Mouse (Mus musculus) liver, embryonic 13.5 days (tissue): ENCODE data around the gene Kiss1. TPM values are rescaled to one million over a fixed set of nuclear protein-coding genes. Genes with fewer than 3 reads are reported as not detected.

ENCODE experiments used
- ATAC-seq: fragments of 200-750 bp; cut with Nextera tagmentation; 2 replicates; pipeline ENCODE4 v1.8.0; 2017; ENCODE audit warnings: low read depth, mild to moderate bottlenecking, moderate number of reproducible peaks, moderate library complexity
- DNase-seq: peaks from one replicate; pipeline ENCODE4 v3.0.0; 2022
- H3K27ac ChIP-seq: fragments of 300-500 bp; sonication (generic); 2 replicates; pipeline ENCODE4 v1.5.1; 2015; ENCODE audit warnings: moderate library complexity, mild to moderate bottlenecking, inconsistent platforms
- H3K27me3 ChIP-seq: fragments of 300-500 bp; sonication (generic); 2 replicates; pipeline ENCODE4 v1.6.1; 2015; ENCODE audit warnings: mild to moderate bottlenecking, inconsistent platforms
- H3K36me3 ChIP-seq: fragments of 300-500 bp; sonication (generic); 2 replicates; pipeline ENCODE4 v1.6.1; 2015; ENCODE audit warnings: mild to moderate bottlenecking, inconsistent platforms
- H3K4me1 ChIP-seq: fragments of 300-500 bp; sonication (generic); replicated peaks from 2 replicates; pipeline ENCODE4 v1.6.1; 2015; ENCODE audit warnings: inconsistent platforms
- H3K4me2 ChIP-seq: fragments of 300-500 bp; sonication (generic); 2 replicates; pipeline ENCODE4 v1.6.1; 2015; ENCODE audit warnings: inconsistent platforms, mild to moderate bottlenecking, moderate library complexity
- H3K4me3 ChIP-seq: fragments of 300-500 bp; sonication (generic); replicated peaks from 2 replicates; pipeline ENCODE4 v1.5.1; 2015; ENCODE audit warnings: mild to moderate bottlenecking, inconsistent platforms
- H3K9ac ChIP-seq: fragments of 300-500 bp; sonication (generic); 2 replicates; pipeline ENCODE4 v1.6.1; 2015; ENCODE audit warnings: mild to moderate bottlenecking, inconsistent platforms
- H3K9me3 ChIP-seq: fragments of 300-500 bp; sonication (generic); replicated peaks from 2 replicates; pipeline ENCODE4 v1.6.1; 2016; ENCODE audit warnings: inconsistent platforms
- WGBS: fragments of 180-500 bp; shearing (Covaris S2); methylation state at CpG from one replicate; pipeline ENCODE4 v1.1.7; 2015; ENCODE audit not compliant: insufficient replicate concordance; 5-methylcytosine and 5-hydroxymethylcytosine counted together
- polyA plus RNA-seq: library from polyadenylated mRNA; unstranded; fragments of >200 nt; fragmentation: Nextera tagmentation; extraction: Ambion mirVana; gene quantifications from 2 replicates; pipeline ENCODE4 v1.2.1, GENCODE M21; 2015

The Kiss1 gene
- polyA plus RNA-seq: not detected in 2 replicates

GRCm38 (mm10) chr1:133321267-133321925, at the start of gene Kiss1:
TSS of gene Kiss1 (plus strand) at chr1:133321875.
- Histone ChIP-seq H3K27ac (no peak within 1 kb of the TSS), H3K4me2 (no peak within 1 kb of the TSS), H3K4me1 (no peaks in the 10 kb centered on the region), H3K9me3 (no peaks in the 10 kb centered on the region; the same call in 1 of the 2 replicates), H3K27me3 (no peaks in the 10 kb centered on the region), H3K9ac (no peak within 1 kb of the TSS), H3K4me3 (no peak within 1 kb of the TSS), H3K36me3 (no peaks in the 10 kb centered on the region)
- ATAC-seq (no peak), DNase-seq (no peak)
- 74% methylated on average over 13 of the region's 13 CpGs for WGBS

GRCm38 (mm10) chr1:133274163-133274562, 47.5 kb upstream of the Kiss1 start:
- H3K9me3 ChIP-seq: no peaks in the 10 kb centered on the region
- DNase-seq (no peak), ATAC-seq (no peak)
- 84% methylated on average over 19 of the region's 19 CpGs for WGBS
- H3K4me2 ChIP-seq: no peak overlapping the region
- H3K9ac ChIP-seq: no peak overlapping the region
- H3K4me3 ChIP-seq: no peak overlapping the region
- no peak overlapping the region for H3K27ac ChIP-seq
- H3K27me3 ChIP-seq: peaks cover 11% of the 10 kb centered on the region; the same call in 1 of the 2 replicates
- peaks cover 15% of the 10 kb centered on the region; the same call in 1 of the 2 replicates for H3K36me3 ChIP-seq
- H3K4me1 ChIP-seq: peaks cover 8% of the 10 kb centered on the region

DNA sequence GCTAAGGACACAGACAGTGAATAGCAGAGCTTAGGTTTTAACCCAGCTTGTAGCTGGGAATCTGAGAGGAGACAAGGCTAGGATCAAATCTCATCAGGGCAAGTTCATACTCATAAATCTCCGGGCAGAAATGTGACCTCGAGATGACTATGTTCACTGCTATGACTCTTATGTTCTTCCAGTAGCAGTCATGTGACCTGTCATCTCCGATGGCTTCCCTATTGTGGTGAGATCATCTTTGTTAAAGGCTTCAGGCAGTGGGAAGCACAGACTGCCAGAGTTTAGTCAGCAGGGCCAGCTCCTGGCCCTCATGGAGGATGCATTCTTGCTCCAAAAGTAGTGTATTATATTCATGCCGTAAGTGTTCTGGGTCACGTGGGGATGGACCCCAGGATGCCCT, 44.7 kb upstream of the Kiss1 start:
- no peak overlapping the region for H3K9ac ChIP-seq
- no peaks in the 10 kb centered on the region for H3K4me1 ChIP-seq
- no peak overlapping the region for H3K27ac ChIP-seq
- H3K9me3 ChIP-seq: no peaks in the 10 kb centered on the region
- peaks cover 9% of the 10 kb centered on the region; the same call in 1 of the 2 replicates for H3K36me3 ChIP-seq
- no peak overlapping the region for H3K4me3 ChIP-seq
- WGBS: 47% methylated on average over 5 of the region's 5 CpGs
- no peak overlapping the region for H3K4me2 ChIP-seq
- no peak for DNase-seq
- ATAC-seq: no peak
- peaks cover 11% of the 10 kb centered on the region; the same call in 1 of the 2 replicates for H3K27me3 ChIP-seq

GRCm38 (mm10) chr1:133278539-133278938, 43.1 kb upstream of the Kiss1 start:
- no peak for DNase-seq
- Histone ChIP-seq H3K4me2 (no peak overlapping the region), H3K4me1 (no peaks in the 10 kb centered on the region), H3K27me3 (peaks cover 17% of the 10 kb centered on the region; the same call in 1 of the 2 replicates), H3K4me3 (no peak overlapping the region), H3K9me3 (no peaks in the 10 kb centered on the region), H3K27ac (no peak overlapping the region), H3K9ac (no peak overlapping the region), H3K36me3 (peaks cover 9% of the 10 kb centered on the region; the same call in 1 of the 2 replicates)
- WGBS: 68% methylated on average over 6 of the region's 6 CpGs
- no peak for ATAC-seq

- WGBS: 49% methylated on average over 15 of the region's 15 CpGs
These were observed 42.6 kb upstream of the Kiss1 start for GRCm38 (mm10) chr1:133278946-133279631.

GRCm38 (mm10) chr1:133279632-133280093, 42.0 kb upstream of the Kiss1 start:
- ATAC-seq: no peak
- Histone ChIP-seq H3K4me1 (no peaks in the 10 kb centered on the region), H3K9ac (no peak overlapping the region), H3K4me3 (no peak overlapping the region), H3K27ac (no peak overlapping the region), H3K9me3 (no peaks in the 10 kb centered on the region), H3K4me2 (no peak overlapping the region), H3K36me3 (peaks cover 3% of the 10 kb centered on the region; the same call in 1 of the 2 replicates), H3K27me3 (peaks cover 11% of the 10 kb centered on the region; the same call in 1 of the 2 replicates)
- no peak for DNase-seq
- 70% methylated on average over 11 of the region's 11 CpGs for WGBS

More at GRCm38 (mm10) chr1:133278946-133279631, 42.6 kb upstream of the Kiss1 start:
- H3K27me3 ChIP-seq: peaks cover 16% of the 10 kb centered on the region; the same call in 1 of the 2 replicates
- H3K9ac ChIP-seq: no peak overlapping the region
- no peaks in the 10 kb centered on the region for H3K9me3 ChIP-seq
- H3K4me2 ChIP-seq: no peak overlapping the region
- H3K4me3 ChIP-seq: no peak overlapping the region
- peaks cover 5% of the 10 kb centered on the region; the same call in 1 of the 2 replicates for H3K36me3 ChIP-seq
- no peak overlapping the region for H3K27ac ChIP-seq
- no peaks in the 10 kb centered on the region for H3K4me1 ChIP-seq
- ATAC-seq (no peak), DNase-seq (no peak)

DNA sequence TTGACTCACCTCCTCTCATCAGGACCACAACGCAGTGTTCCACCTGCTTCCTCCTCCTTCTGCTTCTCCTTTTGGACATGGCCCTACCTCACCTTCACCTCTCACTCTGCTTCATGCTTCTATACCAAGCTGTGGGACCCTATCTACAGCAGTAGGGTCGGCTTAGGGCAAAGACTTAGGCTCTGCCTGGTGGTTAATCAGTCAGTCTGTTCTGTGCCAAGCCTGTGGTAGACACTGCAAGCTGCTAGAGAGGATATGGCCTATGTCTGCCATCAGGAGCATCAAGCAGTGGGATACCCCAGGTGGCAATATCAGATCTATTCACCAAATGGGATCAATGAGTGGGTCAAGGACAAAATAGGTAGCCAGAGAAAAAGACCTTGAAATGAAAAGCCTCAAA, 41.1 kb upstream of the Kiss1 start:
- H3K4me1 ChIP-seq: no peaks in the 10 kb centered on the region
- no peak overlapping the region for H3K27ac ChIP-seq
- no peak for ATAC-seq
- no peaks in the 10 kb centered on the region for H3K9me3 ChIP-seq
- 52% methylated on average over 2 of the region's 2 CpGs for whole genome bisulfite sequencing
- H3K27me3 ChIP-seq: 0 out of 2 replicates have a peak, but pooled peaks cover 6% of the 10 kb centered on the region
- H3K4me2 ChIP-seq: no peak overlapping the region
- DNase-seq: no peak
- no peak overlapping the region for H3K4me3 ChIP-seq
- H3K36me3 ChIP-seq: peaks cover 3% of the 10 kb centered on the region; the same call in 1 of the 2 replicates
- H3K9ac ChIP-seq: no peak overlapping the region

GRCm38 (mm10) chr1:133285907-133286306, 35.8 kb upstream of the Kiss1 start:
- H3K27ac ChIP-seq: no peak overlapping the region
- H3K9me3 ChIP-seq: no peaks in the 10 kb centered on the region
- no peak overlapping the region for H3K9ac ChIP-seq
- 64% methylated on average over 7 of the region's 7 CpGs for WGBS
- no peaks in the 10 kb centered on the region for H3K4me1 ChIP-seq
- no peaks in the 10 kb centered on the region for H3K36me3 ChIP-seq
- DNase-seq: no peak
- H3K4me2 ChIP-seq: no peak overlapping the region
- no peak for ATAC-seq
- H3K4me3 ChIP-seq: no peak overlapping the region
- H3K27me3 ChIP-seq: 0 out of 2 replicates have a peak, but pooled peaks cover 6% of the 10 kb centered on the region

DNA sequence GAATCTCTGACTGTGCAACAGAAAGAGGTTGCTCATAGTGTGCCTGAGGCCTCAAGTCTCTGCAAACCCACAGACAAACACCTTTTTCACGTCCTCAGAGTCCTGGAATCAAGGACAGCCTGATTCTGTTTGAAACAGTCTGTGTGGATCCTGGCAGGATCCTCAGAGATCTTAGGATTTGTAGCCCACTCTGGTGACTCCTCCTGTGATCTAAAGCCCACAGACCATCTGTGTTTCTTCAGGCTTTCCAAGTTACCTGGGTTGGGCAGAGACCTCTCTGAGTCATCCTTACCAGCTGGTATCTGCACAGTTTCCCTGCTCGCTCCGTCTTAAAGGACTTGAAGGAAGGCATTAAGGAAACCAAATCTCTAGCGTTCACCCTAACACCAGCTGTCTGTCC, 34.6 kb upstream of the Kiss1 start:
- no peak overlapping the region for H3K4me2 ChIP-seq
- H3K27me3 ChIP-seq: 0 out of 2 replicates have a peak, but pooled peaks cover 6% of the 10 kb centered on the region
- H3K9ac ChIP-seq: no peak overlapping the region
- ATAC-seq: no peak
- no peaks in the 10 kb centered on the region for H3K4me1 ChIP-seq
- WGBS: 72% methylated on average over 4 of the region's 4 CpGs
- no peaks in the 10 kb centered on the region for H3K36me3 ChIP-seq
- DNase-seq: no peak
- no peak overlapping the region for H3K27ac ChIP-seq
- H3K9me3 ChIP-seq: no peaks in the 10 kb centered on the region
- H3K4me3 ChIP-seq: no peak overlapping the region

- H3K4me3 ChIP-seq: no peak overlapping the region
- DNase-seq (no peak), ATAC-seq (no peak)
- no peaks in the 10 kb centered on the region for H3K36me3 ChIP-seq
- no peaks in the 10 kb centered on the region for H3K4me1 ChIP-seq
- no peak overlapping the region for H3K9ac ChIP-seq
- no peak overlapping the region for H3K27ac ChIP-seq
- 0 out of 2 replicates have a peak, but pooled peaks cover 3% of the 10 kb centered on the region for H3K27me3 ChIP-seq
- H3K4me2 ChIP-seq: no peak overlapping the region
- WGBS: 73% methylated on average over 12 of the region's 12 CpGs
- H3K9me3 ChIP-seq: no peaks in the 10 kb centered on the region
These were observed 33.8 kb upstream of the Kiss1 start for GRCm38 (mm10) chr1:133287880-133288279.

DNA sequence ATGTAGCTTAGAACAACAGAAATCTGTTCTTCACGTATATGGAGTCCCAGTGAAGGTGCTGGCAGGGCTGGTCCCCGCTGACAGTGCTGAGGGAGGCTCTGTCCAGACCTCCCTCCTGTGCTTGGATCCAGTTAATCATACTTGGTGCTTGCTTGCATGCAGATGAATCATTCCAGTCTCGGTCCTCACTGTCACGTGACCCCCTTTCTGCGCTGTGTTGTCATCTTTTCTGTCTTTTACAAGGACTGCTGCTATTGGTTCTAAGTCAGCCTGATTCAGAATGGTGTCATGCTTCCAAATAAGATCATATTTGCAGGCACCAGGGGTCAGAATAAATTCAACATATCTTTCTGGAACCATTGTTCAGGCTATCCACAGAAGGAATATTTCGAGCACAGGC, 29.8 kb upstream of the Kiss1 start:
- ATAC-seq: no peak
- Histone ChIP-seq H3K27ac (no peak overlapping the region), H3K9me3 (no peaks in the 10 kb centered on the region), H3K4me2 (no peak overlapping the region), H3K36me3 (no peaks in the 10 kb centered on the region), H3K4me1 (no peaks in the 10 kb centered on the region), H3K9ac (no peak overlapping the region), H3K4me3 (no peak overlapping the region), H3K27me3 (no peaks in the 10 kb centered on the region)
- no peak for DNase-seq
- 77% methylated on average over 6 of the region's 6 CpGs for WGBS
